Mouse (Mus musculus): ENCODE results near the gene Ehf.

Ehf gene

DNA sequence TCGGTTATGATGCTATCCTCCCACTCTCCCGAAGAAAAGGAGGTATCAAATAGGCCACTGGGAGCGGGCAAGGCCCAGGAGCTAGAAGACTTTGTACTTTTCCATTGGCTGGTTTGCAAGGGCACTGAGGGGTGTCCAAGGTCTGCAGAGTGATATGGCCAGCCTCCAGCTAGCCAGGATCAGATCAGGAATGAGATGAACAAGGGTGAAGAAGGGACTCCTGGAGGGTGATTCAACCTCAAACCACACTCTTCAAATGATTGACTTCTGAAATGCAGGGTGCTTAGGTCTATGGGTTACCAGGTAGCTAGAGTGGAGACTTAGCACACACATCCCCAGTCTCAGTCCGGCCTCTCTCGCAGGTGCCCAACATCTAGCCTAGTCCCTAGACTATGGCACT is 9.3 kb downstream of the Ehf start:
- DNase-seq (ENCODE audit: low read depth), result no peak

DNA sequence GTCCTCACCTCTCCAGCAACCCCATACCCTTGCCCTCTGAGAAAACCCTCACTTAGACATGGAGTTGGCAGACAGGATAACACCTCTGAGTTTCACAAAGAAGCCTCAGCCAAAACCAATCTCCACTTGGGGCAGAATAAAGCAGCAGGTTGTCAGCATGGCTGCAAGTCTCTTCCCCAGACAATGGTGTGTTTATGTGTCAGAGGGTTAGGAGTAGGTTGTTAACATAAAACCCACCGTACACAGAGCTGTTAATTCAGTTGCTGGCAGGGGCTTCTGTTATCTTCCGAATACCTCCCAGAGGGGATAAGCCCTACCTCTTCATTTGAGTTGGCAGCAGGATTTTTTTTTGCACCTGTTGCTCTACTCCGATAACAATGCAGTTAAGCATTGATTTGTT is 9.9 kb downstream of the Ehf start:
- DNase-seq (ENCODE audit: low read depth), result no peak

- DNase-seq (ENCODE audit: low read depth), result no peak
Observed at GRCm38 (mm10) chr2:103290705-103291269, 12.3 kb downstream of the Ehf start.

DNA sequence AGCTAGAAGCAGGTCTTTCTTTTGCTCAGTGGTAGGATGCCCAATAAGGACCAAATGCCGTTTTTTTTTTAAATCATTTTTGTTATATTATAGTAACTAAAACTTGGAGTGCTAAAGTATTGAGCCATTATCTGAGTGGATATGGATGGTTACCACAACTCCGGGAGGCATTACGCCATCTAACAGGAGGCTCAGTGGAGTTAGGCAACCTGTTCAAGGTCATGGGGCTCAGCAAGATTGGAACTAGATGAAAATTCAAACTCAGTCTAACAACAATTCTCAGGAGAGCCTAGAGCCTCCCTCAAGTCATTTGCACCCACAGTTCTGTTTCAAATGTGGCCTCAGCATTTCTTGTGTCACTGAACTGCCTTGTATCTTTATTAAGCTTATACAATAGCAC is 12.9 kb downstream of the Ehf start:
- no peak for DNase-seq (ENCODE audit: low read depth)

- no peak for DNase-seq (ENCODE audit: low read depth)
Observed at GRCm38 (mm10) chr2:103289407-103289950, 13.6 kb downstream of the Ehf start.

- DNase-seq (ENCODE audit: low read depth), result no peak
Observed at GRCm38 (mm10) chr2:103287716-103288115, 15.4 kb downstream of the Ehf start.

DNA sequence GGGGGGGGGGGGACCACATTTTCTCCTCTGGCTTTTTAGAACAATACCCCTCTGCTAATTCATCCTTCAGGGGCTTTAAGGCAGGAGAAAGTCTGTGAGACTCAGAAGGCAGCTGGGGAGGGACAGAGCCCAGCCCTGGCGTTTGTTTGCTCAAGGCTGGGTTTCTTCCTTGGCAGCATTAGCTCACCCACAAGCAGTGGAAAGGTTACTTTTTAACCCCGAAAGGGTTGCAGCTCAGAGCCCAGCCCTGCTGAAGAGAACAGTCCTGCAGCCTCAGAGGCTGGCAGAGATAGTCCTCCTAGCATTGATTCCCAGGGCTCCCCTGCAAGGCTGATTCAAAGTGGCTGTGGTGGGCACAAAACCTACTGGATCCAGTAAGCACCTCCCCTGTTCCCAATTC is 17.5 kb downstream of the Ehf start:
- no peak for DNase-seq (ENCODE audit: low read depth)

DNA sequence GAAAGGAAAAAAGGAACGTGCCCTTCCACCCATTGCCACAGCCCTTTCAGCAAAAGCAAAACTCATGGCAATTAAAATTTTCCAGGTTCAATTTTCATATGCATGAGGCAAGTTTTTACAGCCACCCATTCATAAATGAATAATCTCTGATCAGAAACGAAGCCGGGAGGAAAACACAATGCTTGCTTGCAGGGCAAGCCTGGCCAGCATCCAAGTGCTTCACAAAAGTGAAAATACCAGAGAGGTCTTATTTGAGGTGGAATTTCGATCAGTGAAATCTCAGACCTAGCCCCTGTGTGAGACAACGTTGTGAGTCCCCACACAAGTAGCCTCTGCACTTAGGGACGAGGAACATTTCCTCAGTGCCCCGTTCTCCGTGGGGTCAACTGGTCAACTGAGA is 19.3 kb downstream of the Ehf start:
- DNase-seq (ENCODE audit: low read depth), result no peak

DNA sequence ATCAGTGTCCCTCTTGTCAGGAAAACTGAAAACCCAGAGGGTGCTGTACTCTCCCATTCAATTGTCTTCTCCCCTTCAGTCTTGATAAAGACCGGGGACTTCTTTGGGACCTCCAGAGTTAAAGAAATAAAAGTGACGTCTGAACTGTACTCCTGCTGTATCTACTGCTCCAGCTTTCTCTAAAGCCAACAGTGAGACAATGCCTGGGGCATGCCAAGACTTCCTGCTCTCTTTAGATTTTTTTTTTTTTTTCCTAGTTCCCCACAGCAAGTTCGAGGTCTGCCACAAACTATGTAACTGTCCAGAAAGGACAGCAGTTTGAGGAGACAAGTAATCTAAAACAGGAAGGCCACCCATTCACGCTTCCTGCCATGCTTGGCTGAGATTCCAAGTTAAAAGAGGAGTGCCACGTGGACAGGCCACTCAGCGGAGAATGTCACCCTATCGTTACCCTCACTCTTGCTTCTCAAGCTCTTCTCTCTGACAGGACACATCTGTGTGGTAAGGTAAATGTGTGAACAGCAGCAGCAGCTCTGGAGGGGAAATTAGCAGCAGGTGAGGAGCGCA is 20.8 kb downstream of the Ehf start:
- DNase-seq (ENCODE audit: low read depth), result no peak

DNA sequence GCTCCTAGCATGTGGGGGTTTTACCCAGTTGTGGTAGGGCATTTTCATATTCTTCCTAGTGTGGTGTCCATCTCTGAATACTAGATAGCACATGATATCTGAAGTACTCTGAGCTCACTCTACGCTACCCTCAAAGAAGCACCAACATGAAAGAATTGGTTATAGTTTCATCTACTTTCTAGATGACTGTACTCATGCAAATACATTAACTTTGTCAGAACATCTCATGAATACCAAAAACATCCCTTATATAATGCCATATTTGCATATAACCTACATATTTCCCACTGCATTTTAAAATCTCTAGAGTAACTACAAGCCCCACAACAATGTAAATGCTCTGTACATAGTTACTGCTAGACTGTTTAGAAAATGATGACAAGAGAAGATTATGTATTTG is 23.2 kb downstream of the Ehf start:
- DNase-seq (ENCODE audit: low read depth), result no peak

GRCm38 (mm10) chr2:103278476-103278875 is 24.6 kb downstream of the Ehf start:
- no peak for DNase-seq (ENCODE audit: low read depth)

DNA sequence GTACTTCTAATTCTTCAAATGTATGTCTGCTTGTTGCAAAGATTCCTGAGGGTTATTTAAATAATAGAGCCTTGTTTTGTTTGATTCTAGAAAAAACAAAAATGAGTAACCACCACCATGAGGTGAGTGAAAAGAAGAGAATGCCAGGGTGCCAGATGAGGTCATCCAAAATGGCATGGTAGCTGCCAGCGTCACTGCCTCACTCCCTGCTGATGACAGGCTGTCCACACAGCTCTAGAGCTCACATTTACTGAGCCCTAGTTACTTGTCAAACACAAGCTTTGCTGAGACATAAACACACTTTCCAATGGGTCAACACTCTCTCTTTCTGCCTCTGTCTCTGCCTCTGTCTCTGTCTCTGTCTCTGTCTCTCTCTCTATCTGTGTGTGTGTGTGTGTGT is 25.3 kb downstream of the Ehf start:
- DNase-seq (ENCODE audit: low read depth), result no peak

DNA sequence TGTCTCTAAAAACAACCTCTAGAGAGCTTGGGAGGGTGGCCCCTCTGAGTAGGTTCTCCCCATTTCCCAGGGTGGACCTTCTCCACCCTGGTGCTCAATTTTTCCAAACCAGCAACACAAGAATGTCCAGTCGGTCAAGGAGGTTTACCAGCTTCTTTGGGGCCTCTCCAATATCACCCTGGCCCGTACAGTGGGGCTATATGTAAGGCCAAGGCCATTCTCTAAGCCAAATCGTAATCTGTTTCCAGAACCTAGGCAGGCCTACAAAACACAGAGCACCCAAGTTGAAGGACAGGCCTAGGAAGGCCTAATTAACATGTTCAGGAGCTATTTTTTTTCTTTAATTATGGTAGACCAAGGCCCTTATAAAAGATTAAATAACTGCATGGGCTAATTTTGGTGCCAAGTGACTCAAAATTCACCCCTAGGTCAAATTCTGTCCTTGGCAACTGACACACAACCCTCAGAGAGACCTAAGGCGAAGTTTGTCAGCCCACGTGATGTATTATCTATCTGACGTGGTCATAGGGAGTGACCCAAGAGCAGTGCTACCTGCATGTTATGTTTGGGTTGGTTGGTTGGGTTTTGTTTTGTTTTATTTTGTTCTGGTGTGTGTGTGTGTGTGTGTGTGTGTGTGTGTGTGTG is 27.6 kb downstream of the Ehf start:
- no peak for DNase-seq (ENCODE audit: low read depth)

DNA sequence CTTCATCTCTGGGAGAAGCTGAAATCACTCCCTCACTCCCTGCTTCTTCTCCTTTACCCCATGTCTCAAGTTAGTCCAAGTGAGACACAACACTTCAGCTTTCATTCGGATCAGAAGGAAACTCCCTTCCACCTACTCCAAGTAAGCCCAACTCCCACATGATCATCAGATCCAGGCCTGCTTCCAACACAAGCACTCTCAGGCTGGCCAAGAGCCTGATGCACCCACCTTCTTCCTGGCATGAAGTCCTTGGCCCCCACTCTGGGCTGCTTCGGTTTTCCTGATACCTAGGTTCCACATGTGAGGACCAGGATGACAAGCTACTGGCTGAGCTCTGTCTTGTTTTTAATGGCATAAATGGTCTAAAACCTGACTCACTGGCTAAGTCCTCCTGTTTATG is 28.3 kb downstream of the Ehf start:
- no peak for DNase-seq (ENCODE audit: low read depth)

DNA sequence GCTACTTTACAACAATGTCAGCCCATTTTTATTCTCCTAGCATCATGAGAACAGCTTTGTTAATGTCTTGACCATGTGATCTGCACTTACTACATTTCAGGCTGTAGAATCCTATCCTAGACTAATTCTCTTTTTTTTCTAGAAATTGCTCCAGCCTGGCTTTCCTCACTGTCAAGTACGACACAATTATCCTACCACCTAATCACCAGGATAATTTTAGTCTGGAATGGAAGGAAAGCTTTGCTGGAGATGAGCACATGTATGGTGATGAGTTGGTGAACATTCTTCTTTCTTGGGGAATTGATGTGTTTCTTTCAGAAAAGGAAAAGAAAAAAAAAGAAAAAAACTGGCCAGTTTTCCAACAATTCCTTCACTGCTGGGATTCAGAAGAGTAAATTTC is 28.8 kb downstream of the Ehf start:
- DNase-seq (ENCODE audit: low read depth), result no peak

DNA sequence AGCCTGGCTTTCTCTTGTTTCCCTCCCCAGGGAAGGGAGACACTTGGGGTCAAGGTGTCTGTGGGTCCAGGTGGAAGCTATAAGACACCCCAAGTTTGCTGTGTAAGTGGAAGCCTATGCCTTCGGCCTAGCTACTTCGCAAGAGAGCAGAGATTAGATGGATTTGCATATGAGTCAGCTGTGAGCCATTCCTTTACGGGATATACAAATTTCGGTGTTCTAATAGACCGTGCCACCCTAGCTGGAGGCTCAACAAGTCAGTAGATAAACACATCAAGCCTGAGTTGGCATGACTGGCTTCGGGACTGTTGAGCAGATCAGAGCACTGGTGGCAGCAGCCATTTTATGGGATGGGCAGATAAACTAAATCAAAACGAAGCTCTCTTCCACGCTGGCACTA is 31.6 kb downstream of the Ehf start:
- DNase-seq (ENCODE audit: low read depth), result no peak

DNA sequence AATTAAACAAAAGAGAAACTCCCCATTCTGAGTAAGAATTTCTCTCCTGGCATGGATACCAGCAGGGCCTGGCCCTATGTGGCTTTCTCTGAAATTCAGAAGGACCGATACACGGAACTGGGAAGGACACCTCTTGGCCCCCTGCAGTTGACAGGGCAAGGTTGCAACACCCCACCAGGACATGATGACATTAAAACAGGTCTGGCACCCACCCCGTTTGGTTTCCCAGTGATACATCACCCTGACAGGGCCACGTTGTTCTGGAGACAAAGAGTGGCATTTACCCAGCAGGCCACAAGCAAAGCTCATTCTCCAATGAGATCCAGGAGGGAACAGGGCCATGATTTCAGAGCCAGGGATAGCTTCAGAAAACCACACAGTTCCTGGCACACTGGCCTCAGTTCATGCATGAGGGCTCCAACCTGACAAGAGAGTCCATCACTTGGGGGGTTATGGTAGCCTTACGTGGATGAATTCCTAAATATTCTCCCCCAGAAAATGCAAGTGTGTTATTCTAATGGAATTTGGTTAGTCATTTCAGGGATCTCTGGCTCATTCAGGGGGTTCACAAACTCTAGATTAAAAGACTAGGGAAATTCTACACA is 32.4 kb downstream of the Ehf start:
- no peak for DNase-seq (ENCODE audit: low read depth)

GRCm38 (mm10) chr2:103239086-103239485 is 64.0 kb downstream of the Ehf start:
- no peak for DNase-seq (ENCODE audit: low read depth)

DNA sequence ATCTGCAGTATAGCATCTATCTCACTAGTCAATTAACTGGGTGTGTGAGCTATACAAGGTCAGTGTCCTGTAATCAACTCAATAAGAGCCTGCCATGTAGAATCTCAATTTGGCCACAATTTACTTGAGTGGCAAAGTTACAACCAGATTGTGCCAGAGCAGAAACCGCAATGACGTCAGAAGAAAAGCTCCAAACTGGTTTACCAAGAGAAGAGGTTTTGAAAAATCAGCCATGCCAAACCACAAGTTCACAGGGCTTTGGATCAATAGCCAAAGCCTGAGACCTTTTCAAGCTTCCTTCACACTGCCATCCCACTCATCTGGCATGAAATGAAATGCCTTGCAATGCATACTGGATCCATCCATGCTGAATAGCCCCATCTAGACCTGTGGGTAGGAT is 76.3 kb downstream of the Ehf start:
- DNase-seq (ENCODE audit: low read depth), result no peak

GRCm38 (mm10) chr2:103220871-103221270 is 82.2 kb downstream of the Ehf start:
- DNase-seq (ENCODE audit: low read depth), result no peak

GRCm38 (mm10) chr2:103218323-103218722 is 84.8 kb downstream of the Ehf start:
- DNase-seq (ENCODE audit: low read depth), result no peak

DNA sequence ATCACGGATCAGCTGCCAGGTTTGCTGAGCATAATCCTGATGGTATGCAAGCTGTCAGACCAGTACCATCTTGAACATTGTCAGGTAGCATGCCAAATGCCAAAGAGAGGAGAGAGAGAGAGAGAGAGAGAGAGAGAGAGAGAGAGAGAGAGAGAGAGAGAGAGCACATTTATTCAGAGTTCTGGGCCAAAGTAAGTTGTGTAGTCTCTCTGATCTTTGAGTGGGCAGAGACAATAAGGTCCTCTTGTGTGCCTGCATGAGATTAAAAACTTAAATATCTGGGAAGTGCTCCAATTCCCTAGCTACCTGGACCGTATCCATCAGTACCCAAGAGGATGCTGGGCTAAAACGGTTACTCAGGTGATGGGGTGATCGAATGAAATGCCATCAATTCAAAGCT is 87.3 kb downstream of the Ehf start:
- DNase-seq (ENCODE audit: low read depth), result no peak

GRCm38 (mm10) chr2:103214861-103215260 is 88.2 kb downstream of the Ehf start:
- no peak for DNase-seq (ENCODE audit: low read depth)

Measured in naive thymus-derived CD4-positive, alpha-beta T cell, adult 2 months (primary cell).